Comparison of ENCODE assay signal across 1 mouse cellular context in genomic region chr19:43760504-43760903, GRCm38 (mm10).
TF ChIP-seq lines count a peak whose summit lies in the region.

No protein-coding gene starts in this region.

TF ChIP-seq in CH12.LX, 34 proteins besides CTCF, POLR2A, EP300 and RAD21 (continued from another document):
- 0 out of 2 replicates have a peak, but pooled peaks have one; percentile 20 for TF ChIP-seq MYC (IDR thresholded peaks at IDR 0.05; ENCODE audit: low read depth, low read length)
- no peak for TF ChIP-seq KAT2A (IDR thresholded peaks at IDR 0.05; ENCODE audit: insufficient replicate concordance, low read length)
